Mouse (Mus musculus): ENCODE measurements around the gene Sept9. TPM values are rescaled to one million over a fixed set of nuclear protein-coding genes. Genes with fewer than 3 reads are reported as not detected.

Gene Sept9
- polyA plus RNA-seq, 1 experiment, result 253 TPM

- peaks cover 90% of the 10 kb centered on the region for H3K79me2 ChIP-seq (ENCODE audit: control insufficient read depth, insufficient read depth)
- TF ChIP-seq MYOD1 (IDR thresholded peaks at IDR 0.05; ENCODE audit: control insufficient read depth in 1 of 3, insufficient read length in 2 of 3, low read depth in 2 of 3), result no peak
- no peak for TF ChIP-seq MAX (IDR thresholded peaks at IDR 0.05; ENCODE audit: low read depth)
- TF ChIP-seq MYOG (IDR thresholded peaks at IDR 0.05; ENCODE audit: control insufficient read depth in 1 of 3, insufficient read depth in 1 of 3, insufficient read length in 2 of 3, low read depth in 2 of 3), result no peak
- no peak for TF ChIP-seq CEBPB (IDR thresholded peaks at IDR 0.05; ENCODE audit: insufficient read depth, poor library complexity, severe bottlenecking)
- TF ChIP-seq E2F4 (IDR thresholded peaks at IDR 0.05; ENCODE audit: insufficient read depth), result no peak
- no peak for TF ChIP-seq USF1 (IDR thresholded peaks at IDR 0.05; ENCODE audit: low read depth)
- TF ChIP-seq REST (IDR thresholded peaks at IDR 0.05; ENCODE audit: insufficient read depth, insufficient read length), result no peak
- TF ChIP-seq POLR2A (IDR thresholded peaks at IDR 0.05; ENCODE audit: insufficient read length, low read depth), result no peak
- no peak for TF ChIP-seq SRF (IDR thresholded peaks at IDR 0.05; ENCODE audit: control insufficient read depth, insufficient read length, low read depth)
- no peak for TF ChIP-seq TCF12 (IDR thresholded peaks at IDR 0.05; ENCODE audit: insufficient read depth, poor library complexity, severe bottlenecking)
- no peak for TF ChIP-seq TCF3 (IDR thresholded peaks at IDR 0.05; ENCODE audit: insufficient read length, low read depth)
- no peak for TF ChIP-seq POLR2AphosphoS2 (IDR thresholded peaks at IDR 0.05; ENCODE audit: insufficient read length, low read depth)
- H3ac ChIP-seq (ENCODE audit: control insufficient read depth, insufficient read length), result no peak overlapping the region
- no peaks in the 10 kb centered on the region for H3K27me3 ChIP-seq (ENCODE audit: control insufficient read depth, insufficient read depth, insufficient read length)
- H3K36me3 ChIP-seq (ENCODE audit: control insufficient read depth, insufficient read depth), result no peaks in the 10 kb centered on the region
- H3K4me3 ChIP-seq, result no peak overlapping the region
- no peak overlapping the region for H3K4me2 ChIP-seq (ENCODE audit: low read depth)
Measured at GRCm38 (mm10) chr11:117245041-117245725, 45.7 kb downstream of the Sept9 start.

- no peak overlapping the region for H3ac ChIP-seq (ENCODE audit: control insufficient read depth, insufficient read length)
- peaks cover 94% of the 10 kb centered on the region for H3K79me2 ChIP-seq (ENCODE audit: control insufficient read depth, insufficient read depth)
- H3K27me3 ChIP-seq (ENCODE audit: control insufficient read depth, insufficient read depth, insufficient read length), result no peaks in the 10 kb centered on the region
- H3K4me2 ChIP-seq (ENCODE audit: low read depth), result no peak overlapping the region
- H3K4me3 ChIP-seq, result no peak overlapping the region
- TF ChIP-seq TCF3 (IDR thresholded peaks at IDR 0.05; ENCODE audit: insufficient read length, low read depth), result no peak
- TF ChIP-seq E2F4 (IDR thresholded peaks at IDR 0.05; ENCODE audit: insufficient read depth), result no peak
- TF ChIP-seq POLR2AphosphoS2 (IDR thresholded peaks at IDR 0.05; ENCODE audit: insufficient read length, low read depth), result no peak
- no peak for TF ChIP-seq MYOD1 (IDR thresholded peaks at IDR 0.05; ENCODE audit: control insufficient read depth in 1 of 3, insufficient read length in 2 of 3, low read depth in 2 of 3)
- no peak for TF ChIP-seq CEBPB (IDR thresholded peaks at IDR 0.05; ENCODE audit: insufficient read depth, poor library complexity, severe bottlenecking)
- TF ChIP-seq REST (IDR thresholded peaks at IDR 0.05; ENCODE audit: insufficient read depth, insufficient read length), result no peak
- TF ChIP-seq USF1 (IDR thresholded peaks at IDR 0.05; ENCODE audit: low read depth), result no peak
- no peak for TF ChIP-seq SRF (IDR thresholded peaks at IDR 0.05; ENCODE audit: control insufficient read depth, insufficient read length, low read depth)
- TF ChIP-seq MYOG (IDR thresholded peaks at IDR 0.05; ENCODE audit: control insufficient read depth in 1 of 3, insufficient read depth in 1 of 3, insufficient read length in 2 of 3, low read depth in 2 of 3), result no peak
- H3K36me3 ChIP-seq (ENCODE audit: control insufficient read depth, insufficient read depth), result no peaks in the 10 kb centered on the region
Measured at GRCm38 (mm10) chr11:117245846-117246245, 46.4 kb downstream of the Sept9 start.

- no peaks in the 10 kb centered on the region for H3K27me3 ChIP-seq (ENCODE audit: control insufficient read depth, insufficient read depth, insufficient read length)
- H3K4me3 ChIP-seq, result no peak overlapping the region
- H3ac ChIP-seq (ENCODE audit: control insufficient read depth, insufficient read length), result no peak overlapping the region
- H3K4me2 ChIP-seq (ENCODE audit: low read depth), result no peak overlapping the region
- no peak for TF ChIP-seq REST (IDR thresholded peaks at IDR 0.05; ENCODE audit: insufficient read depth, insufficient read length)
- TF ChIP-seq SRF (IDR thresholded peaks at IDR 0.05; ENCODE audit: control insufficient read depth, insufficient read length, low read depth), result no peak
- TF ChIP-seq USF1 (IDR thresholded peaks at IDR 0.05; ENCODE audit: low read depth), result no peak
- TF ChIP-seq MYOD1 (IDR thresholded peaks at IDR 0.05; ENCODE audit: control insufficient read depth in 1 of 3, insufficient read length in 2 of 3, low read depth in 2 of 3), result no peak
- TF ChIP-seq TCF12 (IDR thresholded peaks at IDR 0.05; ENCODE audit: insufficient read depth, poor library complexity, severe bottlenecking), result no peak
- no peak for TF ChIP-seq POLR2A (IDR thresholded peaks at IDR 0.05; ENCODE audit: insufficient read length, low read depth)
- no peaks in the 10 kb centered on the region for H3K36me3 ChIP-seq (ENCODE audit: control insufficient read depth, insufficient read depth)
- peaks cover 94% of the 10 kb centered on the region for H3K79me2 ChIP-seq (ENCODE audit: control insufficient read depth, insufficient read depth)
Measured at GRCm38 (mm10) chr11:117246286-117246685, 46.8 kb downstream of the Sept9 start.

- H3K4me2 ChIP-seq (ENCODE audit: low read depth), result no peak overlapping the region
- H3K4me3 ChIP-seq, result no peak overlapping the region
- no peaks in the 10 kb centered on the region for H3K27me3 ChIP-seq (ENCODE audit: control insufficient read depth, insufficient read depth, insufficient read length)
- H3K36me3 ChIP-seq (ENCODE audit: control insufficient read depth, insufficient read depth), result no peaks in the 10 kb centered on the region
- peaks cover 93% of the 10 kb centered on the region for H3K79me2 ChIP-seq (ENCODE audit: control insufficient read depth, insufficient read depth)
- H3ac ChIP-seq (ENCODE audit: control insufficient read depth, insufficient read length), result no peak overlapping the region
- TF ChIP-seq POLR2A (IDR thresholded peaks at IDR 0.05; ENCODE audit: insufficient read length, low read depth), result no peak
- no peak for TF ChIP-seq TCF3 (IDR thresholded peaks at IDR 0.05; ENCODE audit: insufficient read length, low read depth)
- TF ChIP-seq REST (IDR thresholded peaks at IDR 0.05; ENCODE audit: insufficient read depth, insufficient read length), result no peak
- no peak for TF ChIP-seq MYOG (IDR thresholded peaks at IDR 0.05; ENCODE audit: control insufficient read depth in 1 of 3, insufficient read depth in 1 of 3, insufficient read length in 2 of 3, low read depth in 2 of 3)
- no peak for TF ChIP-seq CEBPB (IDR thresholded peaks at IDR 0.05; ENCODE audit: insufficient read depth, poor library complexity, severe bottlenecking)
- no peak for TF ChIP-seq TCF12 (IDR thresholded peaks at IDR 0.05; ENCODE audit: insufficient read depth, poor library complexity, severe bottlenecking)
- no peak for TF ChIP-seq USF1 (IDR thresholded peaks at IDR 0.05; ENCODE audit: low read depth)
- no peak for TF ChIP-seq MYOD1 (IDR thresholded peaks at IDR 0.05; ENCODE audit: control insufficient read depth in 1 of 3, insufficient read length in 2 of 3, low read depth in 2 of 3)
- no peak for TF ChIP-seq E2F4 (IDR thresholded peaks at IDR 0.05; ENCODE audit: insufficient read depth)
- TF ChIP-seq MAX (IDR thresholded peaks at IDR 0.05; ENCODE audit: low read depth), result no peak
Measured at GRCm38 (mm10) chr11:117246981-117247431, 47.5 kb downstream of the Sept9 start.
